Mouse (Mus musculus) lung, postnatal 0 days (tissue): ENCODE data around the gene Smim17. TPM values are rescaled to one million over a fixed set of nuclear protein-coding genes. Genes with fewer than 3 reads are reported as not detected.

Source experiments
- ATAC-seq: fragments of 200-750 bp; cut with Nextera tagmentation; 2 replicates; pipeline ENCODE4 v1.8.0; 2017; ENCODE audit warnings: moderate library complexity
- DNase-seq: peaks from one replicate; pipeline ENCODE4 v3.0.0-alpha.2; 2016; ENCODE audit warnings: low spot score
- H3K27ac ChIP-seq: fragments of 300-500 bp; sonication (generic); 2 replicates; pipeline ENCODE4 v1.5.1; 2014; ENCODE audit warnings: antibody characterized with exemption, mild to moderate bottlenecking, low read length, mixed read lengths
- H3K27me3 ChIP-seq: fragments of 300-500 bp; sonication (generic); replicated peaks from 2 replicates; pipeline ENCODE4 v1.6.1; 2014; ENCODE audit warnings: low read length, mixed read lengths; ENCODE audit not compliant: insufficient read depth
- H3K36me3 ChIP-seq: fragments of 300-500 bp; sonication (generic); 2 replicates; pipeline ENCODE4 v1.6.1; 2014; ENCODE audit warnings: low read length, mixed read lengths; ENCODE audit not compliant: insufficient read depth
- H3K4me1 ChIP-seq: fragments of 300-500 bp; sonication (generic); 2 replicates; pipeline ENCODE4 v1.6.1; 2014; ENCODE audit warnings: antibody characterized with exemption, low read depth, low read length, mixed read lengths; ENCODE audit not compliant: insufficient read depth
- H3K4me2 ChIP-seq: fragments of 300-500 bp; sonication (generic); replicated peaks from 2 replicates; pipeline ENCODE4 v1.6.1; 2014; ENCODE audit warnings: low read depth, mild to moderate bottlenecking, low read length, moderate library complexity, mixed read lengths
- H3K4me3 ChIP-seq: fragments of 300-500 bp; sonication (generic); 2 replicates; pipeline ENCODE4 v1.5.1; 2014; ENCODE audit warnings: low read depth, low read length
- H3K9ac ChIP-seq: fragments of 300-500 bp; sonication (generic); replicated peaks from 2 replicates; pipeline ENCODE4 v1.6.1; 2014; ENCODE audit warnings: low read depth, mild to moderate bottlenecking
- H3K9me3 ChIP-seq: fragments of 300-500 bp; sonication (generic); 2 replicates; pipeline ENCODE4 v1.6.1; 2016; ENCODE audit warnings: low read length, mixed read lengths
- CTCF ChIP-seq: IDR thresholded peaks from 2 replicates; pipeline ENCODE4 v1.5.1; 2016; ENCODE audit warnings: antibody characterized with exemption, mild to moderate bottlenecking
- EP300 ChIP-seq: IDR thresholded peaks from 2 replicates; pipeline ENCODE4 v1.6.1; 2016; ENCODE audit warnings: antibody characterized with exemption, mild to moderate bottlenecking, control low read depth
- WGBS: fragments of 180-500 bp; shearing (Covaris S2); extraction: QIAGEN DNeasy Blood & Tissue Kit; methylation state at CpG from one replicate; pipeline ENCODE4 v1.1.7; 2014; 5-methylcytosine and 5-hydroxymethylcytosine counted together
- polyA plus RNA-seq: library from polyadenylated mRNA; unstranded; fragments of >200 nt; fragmentation: Nextera tagmentation; extraction: Ambion mirVana; gene quantifications from 2 replicates; pipeline ENCODE4 v1.2.1, GENCODE M21; 2015

The Smim17 gene
- polyA plus RNA-seq, 1 experiment from 2014 or later: not detected

DNA sequence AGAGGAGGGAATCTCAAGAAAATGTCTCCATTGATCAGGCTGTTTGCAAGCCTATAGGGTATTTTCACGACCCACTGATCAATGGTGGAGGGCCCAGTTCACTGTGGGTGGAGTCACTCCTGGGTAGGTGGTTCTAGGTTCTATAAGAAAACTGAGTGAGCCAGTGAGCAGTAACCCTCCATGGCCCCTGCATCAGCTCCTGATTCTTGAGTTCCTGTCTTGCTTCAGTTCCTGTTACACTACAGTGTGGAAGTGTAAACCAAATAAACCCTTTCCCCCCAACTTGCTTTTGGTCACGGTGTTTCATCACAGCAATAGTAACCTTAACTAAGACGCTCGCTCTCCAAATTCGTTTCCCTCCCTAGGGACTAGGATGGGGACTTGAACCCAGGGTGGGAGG, 9.5 kb upstream of the Smim17 start:
- Histone ChIP-seq H3K27ac (no peak overlapping the region), H3K4me1 (peaks cover under 1% of the 10 kb centered on the region; the same call in 1 of the 2 replicates), H3K4me2 (no peak overlapping the region), H3K4me3 (no peak overlapping the region), H3K9ac (no peak overlapping the region), H3K9me3 (no peaks in the 10 kb centered on the region), H3K27me3 (no peaks in the 10 kb centered on the region), H3K36me3 (0 out of 2 replicates have a peak, but pooled peaks cover 5% of the 10 kb centered on the region)
- ATAC-seq (no peak), DNase-seq (no peak)
- WGBS: 75% methylated on average over 5 of the region's 5 CpGs
- TF ChIP-seq EP300 (no peak), CTCF (no peak)

DNA sequence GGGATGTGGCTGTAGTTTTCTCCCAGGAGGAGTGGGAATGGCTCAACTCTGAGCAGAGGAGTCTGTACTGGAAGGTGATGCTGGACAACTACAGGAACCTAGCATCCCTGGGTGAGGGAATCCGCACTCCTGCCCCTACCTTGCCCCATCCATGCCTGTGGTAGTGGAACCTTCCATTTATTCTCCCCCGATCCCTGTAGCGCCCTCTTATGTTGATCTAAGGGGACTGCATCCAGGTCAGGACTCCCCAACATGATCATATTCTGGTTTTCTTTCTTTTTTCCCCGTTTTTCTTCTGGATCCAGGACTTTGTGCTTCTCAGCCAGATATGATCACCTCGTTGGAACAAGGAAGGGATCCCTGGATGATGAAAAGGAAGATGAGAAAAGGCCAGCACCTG, 9.1 kb upstream of the Smim17 start:
- peak; percentile 19; the same call in 1 of the 2 replicates for TF ChIP-seq CTCF
- TF ChIP-seq EP300: no peak
- 68% methylated on average over 5 of the region's 5 CpGs for WGBS
- H3K9me3 ChIP-seq: no peaks in the 10 kb centered on the region
- H3K9ac ChIP-seq: no peak overlapping the region
- peaks cover 5% of the 10 kb centered on the region; the same call in 1 of the 2 replicates for H3K36me3 ChIP-seq
- no peak overlapping the region for H3K4me2 ChIP-seq
- no peak for DNase-seq
- H3K27ac ChIP-seq: no peak overlapping the region
- ATAC-seq: no peak
- no peaks in the 10 kb centered on the region for H3K27me3 ChIP-seq
- no peaks in the 10 kb centered on the region for H3K4me1 ChIP-seq
- H3K4me3 ChIP-seq: no peak overlapping the region

DNA sequence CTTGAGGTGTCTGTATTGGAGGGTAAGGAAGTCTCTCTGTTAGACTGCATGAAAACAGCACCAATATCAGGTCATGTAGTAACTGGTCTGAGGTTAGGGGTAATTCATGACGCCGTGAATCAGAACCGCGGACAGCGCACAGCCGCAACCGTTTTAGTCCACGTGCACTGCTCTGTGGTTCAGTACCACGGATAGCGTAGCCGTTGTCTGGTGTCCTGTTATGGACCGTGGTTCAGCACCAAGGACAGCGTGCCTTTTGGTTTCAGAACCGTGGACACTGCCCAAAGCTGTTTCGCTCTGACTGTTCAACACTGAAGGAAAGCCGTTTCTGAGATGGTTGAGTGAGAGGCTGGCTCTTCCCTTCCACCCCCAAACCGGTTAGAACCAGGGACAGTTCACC, 11.5 kb downstream of the Smim17 start, which contains the start of gene Gm20715:
Gene Gm20715 (plus strand): TSS at position 235 of the 400 bp plus-strand sequence.
- no peak within 1 kb of the TSS for H3K27ac ChIP-seq
- 1% methylated on average over 17 of the region's 17 CpGs for WGBS
- H3K36me3 ChIP-seq: no peaks in the 10 kb centered on the region
- TF ChIP-seq CTCF (peak; percentile 45), EP300 (no peak)
- peak; percentile 98 for ATAC-seq
- no peak within 1 kb of the TSS for H3K9ac ChIP-seq
- DNase-seq: peak; percentile 95
- no peaks in the 10 kb centered on the region for H3K27me3 ChIP-seq
- no peaks in the 10 kb centered on the region for H3K9me3 ChIP-seq
- no peak within 1 kb of the TSS for H3K4me2 ChIP-seq
- H3K4me1 ChIP-seq: no peaks in the 10 kb centered on the region
- no peak within 1 kb of the TSS for H3K4me3 ChIP-seq

DNA sequence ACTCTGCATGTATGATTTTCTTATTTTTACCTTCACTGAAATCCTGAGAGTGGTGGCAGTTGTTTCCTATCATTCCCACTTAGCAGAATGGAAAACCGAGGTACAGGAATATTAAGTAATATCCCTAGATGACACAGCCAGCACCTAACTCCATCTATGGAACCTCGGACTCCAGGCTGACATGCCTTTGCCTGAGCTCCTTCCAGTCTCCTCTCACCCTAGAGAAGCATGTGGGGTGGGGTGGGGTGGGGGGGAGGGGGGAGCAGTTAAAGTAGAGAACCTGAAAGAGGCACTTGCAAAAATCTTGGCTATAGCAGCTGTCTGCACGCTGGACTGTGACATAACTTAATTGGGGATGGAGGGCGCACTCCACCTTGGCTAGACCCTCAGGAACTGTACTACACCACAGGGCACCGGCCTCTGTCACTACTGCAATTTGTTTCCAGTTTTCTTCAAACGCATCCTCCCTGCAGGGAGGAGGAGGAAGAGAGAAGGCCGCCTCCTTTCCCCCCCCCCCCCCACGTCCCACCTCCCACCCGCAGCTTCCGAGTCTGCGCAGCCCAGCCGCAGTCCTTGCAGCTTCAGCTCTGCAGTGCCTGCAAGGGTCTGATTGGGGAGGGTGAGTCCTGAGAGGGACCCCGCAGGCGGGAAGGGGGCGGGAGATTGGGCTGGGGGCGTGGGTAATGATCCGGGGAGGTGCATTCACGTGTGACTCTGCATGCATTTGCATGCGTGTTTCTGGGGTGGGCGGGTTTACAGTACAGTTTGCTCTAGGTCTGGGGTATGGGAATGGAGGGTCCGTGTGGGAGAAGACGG, 16.3 kb downstream of the Smim17 start:
- no peak overlapping the region for H3K9ac ChIP-seq
- H3K4me3 ChIP-seq: no peak overlapping the region
- TF ChIP-seq EP300: no peak
- TF ChIP-seq CTCF: no peak
- DNase-seq: no peak
- no peaks in the 10 kb centered on the region for H3K9me3 ChIP-seq
- H3K36me3 ChIP-seq: no peaks in the 10 kb centered on the region
- no peak overlapping the region for H3K4me2 ChIP-seq
- H3K4me1 ChIP-seq: no peaks in the 10 kb centered on the region
- H3K27ac ChIP-seq: no peak overlapping the region
- 11% methylated on average over 21 of the region's 22 CpGs for WGBS
- no peak for ATAC-seq
- no peaks in the 10 kb centered on the region for H3K27me3 ChIP-seq

DNA sequence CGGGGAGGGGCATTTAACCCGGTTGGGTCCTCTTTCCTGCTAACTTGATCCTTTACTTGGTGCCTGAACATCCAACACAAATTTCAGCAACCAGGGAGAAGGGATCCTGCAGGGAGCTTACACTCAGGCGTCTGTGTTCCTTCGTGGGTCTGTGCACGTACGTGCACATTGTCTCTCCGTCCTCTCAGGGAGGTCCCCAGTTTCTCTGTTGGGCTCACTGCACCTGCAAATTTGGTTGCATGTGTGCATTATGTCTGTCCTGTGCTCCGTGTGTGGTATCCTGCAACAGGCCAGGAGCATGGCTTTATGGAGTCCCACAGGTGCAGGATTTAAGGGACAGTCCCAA, 16.9 kb downstream of the Smim17 start:
- Histone ChIP-seq H3K4me2 (no peak overlapping the region), H3K27me3 (no peaks in the 10 kb centered on the region), H3K36me3 (no peaks in the 10 kb centered on the region), H3K27ac (no peak overlapping the region), H3K9ac (no peak overlapping the region), H3K4me1 (no peaks in the 10 kb centered on the region), H3K4me3 (no peak overlapping the region), H3K9me3 (no peaks in the 10 kb centered on the region)
- TF ChIP-seq EP300 (no peak), CTCF (no peak)
- WGBS: 14% methylated on average over 8 of the region's 8 CpGs
- DNase-seq (no peak), ATAC-seq (no peak)

DNA sequence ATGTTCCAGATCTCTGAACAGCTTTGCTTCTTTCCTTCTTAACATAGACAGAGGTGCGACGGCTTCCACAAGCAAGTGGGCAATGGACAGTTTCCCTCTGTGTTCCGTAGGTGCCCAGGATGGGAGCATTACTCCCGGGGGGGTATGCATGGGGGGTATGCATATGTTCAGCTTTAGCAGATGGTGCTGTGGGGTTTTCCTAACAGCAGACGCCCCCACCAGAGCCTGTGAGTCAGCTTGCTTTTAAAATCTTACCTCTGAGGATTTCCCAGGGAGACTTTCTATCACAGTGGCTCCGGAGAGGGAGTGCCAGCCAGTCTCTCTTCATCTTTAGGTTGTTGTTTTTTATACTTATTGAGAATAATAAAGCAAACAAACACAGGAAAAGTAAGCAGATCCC, 21.4 kb downstream of the Smim17 start:
- no peaks in the 10 kb centered on the region for H3K9me3 ChIP-seq
- WGBS: 79% methylated on average over 6 of the region's 6 CpGs
- no peaks in the 10 kb centered on the region for H3K4me1 ChIP-seq
- H3K4me2 ChIP-seq: no peak overlapping the region
- H3K27me3 ChIP-seq: no peaks in the 10 kb centered on the region
- no peaks in the 10 kb centered on the region for H3K36me3 ChIP-seq
- no peak for ATAC-seq
- no peak for TF ChIP-seq CTCF
- no peak for TF ChIP-seq EP300
- no peak overlapping the region for H3K9ac ChIP-seq
- H3K4me3 ChIP-seq: no peak overlapping the region
- no peak overlapping the region for H3K27ac ChIP-seq
- DNase-seq: no peak
